Mouse (Mus musculus) layer of hippocampus, adult 6 months (tissue): ENCODE measurements around the gene Scn2b. TPM values are rescaled to one million over a fixed set of nuclear protein-coding genes. Genes with fewer than 3 reads are reported as not detected.

ENCODE experiments used
- long read RNA-seq, 2 experiments: library from polyadenylated mRNA; unstranded; transcript quantifications; one replicate each; pipeline ENCODE4 v2.0.0; 2019 to 2020
- polyA plus RNA-seq: library from polyadenylated mRNA; unstranded; fragments of <200 nt; fragmentation: Nextera tagmentation; gene quantifications from 2 replicates; pipeline ENCODE4 v1.2.3, GENCODE M21; 2021

Scn2b gene
- 256 and 455 TPM in 2 replicates for polyA plus RNA-seq
- long read RNA-seq, experiment 1, partial matches to known transcripts, result 589 of 589 reads
- long read RNA-seq, experiment 1, other reads (novel, unspliced or antisense), result 0 of 589 reads
- long read RNA-seq, experiment 2, full-length matches to known transcripts, result 3 of 25 reads
- long read RNA-seq, experiment 2, partial matches to known transcripts, result 22 of 25 reads
- long read RNA-seq, experiment 2, other reads (novel, unspliced or antisense), result 0 of 25 reads

DNA sequence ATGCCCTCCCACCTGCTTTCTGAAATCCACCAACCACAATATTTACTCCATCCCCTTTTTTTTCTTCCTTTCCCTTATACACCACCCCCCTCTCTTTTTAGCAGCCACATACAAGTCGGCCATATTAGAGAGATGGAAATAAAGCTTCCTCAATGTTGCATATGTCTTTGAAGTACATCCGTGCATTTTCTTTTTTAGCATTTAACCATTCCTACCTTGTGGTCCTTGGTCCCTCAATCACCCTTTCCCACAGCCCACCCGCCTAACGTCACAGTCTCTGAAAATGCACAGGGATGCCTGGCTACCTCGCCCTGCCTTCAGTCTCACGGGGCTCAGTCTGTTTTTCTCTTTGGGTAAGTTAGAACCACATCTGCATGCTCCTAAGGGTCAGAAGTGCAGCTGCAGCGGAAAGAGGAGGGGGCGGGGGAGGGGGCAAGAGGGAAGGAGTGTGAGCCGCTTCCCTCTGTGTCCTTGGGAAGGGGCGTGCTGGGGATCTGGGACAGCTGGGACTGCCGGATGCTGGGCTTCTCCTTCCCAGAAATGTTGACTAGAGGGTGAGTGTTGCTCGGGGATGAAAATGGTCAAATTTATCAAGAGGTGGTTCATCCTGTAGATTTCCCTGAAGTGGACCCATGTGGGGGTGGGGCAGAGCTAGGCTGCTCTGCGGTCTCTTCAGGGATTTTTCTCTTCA lies at the start of gene Scn2b:
Gene Scn2b (plus strand): TSS at position 42 of the 691 bp plus-strand sequence.

DNA sequence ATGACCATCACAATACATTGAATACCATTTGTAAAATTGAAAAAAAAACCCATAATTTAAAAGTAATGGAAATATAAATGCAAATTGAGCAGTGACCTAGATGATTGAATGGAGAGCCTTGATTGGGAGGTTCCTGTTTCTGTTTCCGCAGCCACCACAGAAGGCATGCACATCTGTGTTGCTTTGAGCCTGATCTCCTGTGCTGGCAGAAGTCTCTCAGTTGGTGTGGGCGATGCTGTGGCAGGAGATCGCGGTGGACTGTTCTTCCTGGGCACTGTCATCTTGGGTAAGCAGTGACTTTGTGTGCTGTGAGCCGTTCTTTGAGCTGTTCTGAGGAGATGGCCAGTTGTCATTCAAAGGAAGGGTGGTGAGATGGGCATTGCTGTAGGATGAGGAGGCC lies 38.6 kb upstream of the Scn2b start, which contains the start of gene Jaml:
Gene Jaml (plus strand): TSS at position 173 of the 400 bp plus-strand sequence.

DNA sequence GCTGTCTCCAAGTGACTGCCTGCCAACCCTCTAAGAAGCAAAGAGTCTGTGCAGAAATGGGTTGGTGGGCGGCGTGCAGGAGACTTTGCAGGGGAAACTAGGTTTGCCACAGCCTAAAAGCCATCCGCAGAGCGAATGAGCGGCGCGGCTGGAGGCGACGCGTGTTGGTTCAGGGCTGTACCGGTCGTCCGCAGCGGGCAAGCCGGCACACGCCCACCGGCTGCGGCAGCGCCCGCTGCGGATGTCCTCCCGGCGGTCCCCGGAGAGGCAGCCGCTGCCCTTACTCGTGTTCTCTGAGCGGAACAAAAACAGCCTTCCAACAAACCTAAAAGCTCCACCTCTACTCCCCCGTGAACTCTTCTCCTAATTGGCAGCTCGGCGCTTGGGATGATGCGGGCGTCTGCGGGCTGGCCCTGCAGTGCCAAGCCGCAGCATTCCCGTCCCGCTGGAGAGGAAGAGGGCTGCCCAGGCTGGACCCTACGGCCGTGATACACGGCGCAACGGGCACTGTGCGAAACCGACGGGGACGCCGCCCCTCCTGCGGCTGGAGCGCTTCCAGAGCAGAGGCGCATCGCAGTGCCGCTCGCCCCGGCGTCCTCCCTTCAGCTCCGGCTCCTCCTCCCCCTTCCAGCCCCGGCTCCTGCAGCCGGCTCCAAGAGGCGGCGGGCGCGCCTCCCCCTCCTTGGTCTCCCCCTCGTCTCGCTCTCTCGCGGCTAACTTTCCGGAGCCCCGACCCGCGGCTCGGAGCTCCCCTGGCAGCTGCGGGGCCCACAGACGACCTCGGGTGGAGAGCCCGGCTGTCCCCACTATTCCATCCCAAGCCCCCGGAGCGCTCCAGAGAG lies 20.8 kb downstream of the Scn2b start, which contains the start of gene Scn4b:
Gene Scn4b (plus strand): TSS at position 205 of the 842 bp plus-strand sequence.

Other genes with a start within 250 kb of the Scn2b start
- gene Kmt2a, start 236.5 kb upstream of the Scn2b start, polyA plus RNA-seq, result 4.4 and 4.8 TPM in 2 replicates
- gene Atp5l, start 197.0 kb upstream of the Scn2b start, polyA plus RNA-seq, result 1,476 and 1,758 TPM in 2 replicates
- 42.6 and 43.5 TPM in 2 replicates for gene Ube4a, start 152.2 kb upstream of the Scn2b start, polyA plus RNA-seq
- 0.24 and 0.44 TPM in 2 replicates for gene Cd3g, start 137.4 kb upstream of the Scn2b start, polyA plus RNA-seq
- gene Cd3d, start 136.0 kb upstream of the Scn2b start, polyA plus RNA-seq, result 0.24 and 0.25 TPM in 2 replicates
- 0.15 TPM in 1 of 2 replicates, not detected in the other for gene Cd3e, start 108.2 kb upstream of the Scn2b start, polyA plus RNA-seq
- gene Mpzl2, start 78.0 kb upstream of the Scn2b start, polyA plus RNA-seq, result 0.23 and 0.65 TPM in 2 replicates
- gene Mpzl3, start 62.6 kb upstream of the Scn2b start, polyA plus RNA-seq, result 1.1 TPM in 2 replicates
- 0.18 and 0.26 TPM in 2 replicates for gene Jaml, start 38.6 kb upstream of the Scn2b start, polyA plus RNA-seq
- gene Scn4b, start 20.6 kb downstream of the Scn2b start, polyA plus RNA-seq, result 2.8 and 2.9 TPM in 2 replicates
- gene BC049352, start 64.2 kb downstream of the Scn2b start, polyA plus RNA-seq, result 0.87 and 1.0 TPM in 2 replicates
- gene Tmprss4, start 86.3 kb downstream of the Scn2b start, polyA plus RNA-seq, result not detected in 2 replicates
- 1.9 and 2.2 TPM in 2 replicates for gene Il10ra, start 151.4 kb downstream of the Scn2b start, polyA plus RNA-seq
- gene Tmprss13, start 201.3 kb downstream of the Scn2b start, polyA plus RNA-seq, result not detected in 2 replicates